Mouse (Mus musculus) adrenal gland, adult (tissue): Measurements from ENCODE around the gene Entr1.
A peak's percentile ranks its signal among the peaks of the same experiment; 100 is the strongest.
"Not testable (repeated sequence)": the region's sequence is repeated elsewhere in the genome, so short reads cannot be mapped to it uniquely, and the experiment has no call there.

Source experiments
- DNase-seq, 2 experiments: peaks; one replicate each; pipeline ENCODE4 v3.0.0; 2022 to 2023; ENCODE audit warnings: low spot score in 1 of 2; ENCODE audit not compliant: inconsistent age in 2 of 2

Gene Entr1

GRCm38 (mm10) chr2:26388682-26389153, 398 bp downstream of the Entr1 start:
- no peak for DNase-seq

GRCm38 (mm10) chr2:26387713-26388112, 1.4 kb downstream of the Entr1 start:
- DNase-seq = no peak

- not testable (repeated sequence) for DNase-seq
These were observed 8.2 kb downstream of the Entr1 start for GRCm38 (mm10) chr2:26380871-26381270.

GRCm38 (mm10) chr2:26380131-26380771, 8.9 kb downstream of the Entr1 start, which contains the start of gene Snapc4:
Snapc4 (minus strand) TSS chr2:26380653.
- DNase-seq = peak; percentile 89 to 94

GRCm38 (mm10) chr2:26372396-26372795, 16.7 kb downstream of the Entr1 start:
- DNase-seq = no peak

- DNase-seq = no peak
These were observed 20.5 kb downstream of the Entr1 start for GRCm38 (mm10) chr2:26368572-26368971.

- no peak for DNase-seq
These were observed 21.2 kb downstream of the Entr1 start for GRCm38 (mm10) chr2:26367911-26368310.

- peak; percentile 65 to 88 for DNase-seq
These were observed 24.2 kb downstream of the Entr1 start for GRCm38 (mm10) chr2:26364738-26365465.

- DNase-seq = no peak
These were observed 25.6 kb downstream of the Entr1 start for GRCm38 (mm10) chr2:26363481-26363880.

GRCm38 (mm10) chr2:26362991-26363390, 26.1 kb downstream of the Entr1 start:
- DNase-seq = no peak

GRCm38 (mm10) chr2:26360772-26361171, 28.3 kb downstream of the Entr1 start, which contains the start of gene Card9:
Card9 (minus strand) TSS chr2:26360918.
- DNase-seq = peak in 1 of 2 experiments; percentile 43

GRCm38 (mm10) chr2:26359983-26360382, 29.1 kb downstream of the Entr1 start:
- DNase-seq = peak in 1 of 2 experiments; percentile 57

- DNase-seq = no peak
These were observed 30.3 kb downstream of the Entr1 start for GRCm38 (mm10) chr2:26358667-26359320.

- peak in 1 of 2 experiments; percentile 47 for DNase-seq
These were observed 31.6 kb downstream of the Entr1 start for GRCm38 (mm10) chr2:26357484-26357883.

GRCm38 (mm10) chr2:26356678-26357077, 32.4 kb downstream of the Entr1 start:
- no peak for DNase-seq

GRCm38 (mm10) chr2:26356231-26356630, 32.9 kb downstream of the Entr1 start:
- no peak for DNase-seq

GRCm38 (mm10) chr2:26354401-26354800, 34.7 kb downstream of the Entr1 start:
- DNase-seq = no peak

- DNase-seq = no peak
These were observed 35.8 kb downstream of the Entr1 start for GRCm38 (mm10) chr2:26353066-26353980.

GRCm38 (mm10) chr2:26352291-26352910, 36.7 kb downstream of the Entr1 start:
- DNase-seq = peak; percentile 60 to 81
